Mouse (Mus musculus): ENCODE data around the gene Col11a1. TPM values are rescaled to one million over a fixed set of nuclear protein-coding genes. Genes with fewer than 3 reads are reported as not detected.

The Col11a1 gene
- polyA plus RNA-seq (2011; ENCODE audit: insufficient read depth, insufficient read length, low replicate concordance, missing spikeins), result 2.2 and 5.9 TPM in 2 replicates

- TF ChIP-seq POLR2A (IDR thresholded peaks at IDR 0.05; ENCODE audit: borderline replicate concordance, control insufficient read depth, low read depth, low read length), result no peak
- TF ChIP-seq CTCF (IDR thresholded peaks at IDR 0.05; ENCODE audit: control insufficient read depth, insufficient read depth, low read length), result no peak
- Histone ChIP-seq H3K4me1 (ENCODE audit: control insufficient read depth, insufficient read depth, low read length) (no peaks in the 10 kb centered on the region), H3K4me3 (replicated peaks; ENCODE audit: control insufficient read depth, low read depth, low read length) (no peak within 1 kb of the TSS), H3K27ac (ENCODE audit: control insufficient read depth, insufficient read depth, low read depth, low read length, poor library complexity) (no peak within 1 kb of the TSS)
- 2% methylated on average over 19 of the region's 19 CpGs for WGBS
Measured at GRCm38 (mm10) chr3:114029971-114030635, at the start of gene Col11a1. Gene Col11a1 (plus strand): TSS chr3:114030540.

GRCm38 (mm10) chr3:113990936-113991335 lies 39.4 kb upstream of the Col11a1 start:
- H3K27ac ChIP-seq (ENCODE audit: control insufficient read depth, insufficient read depth, low read depth, low read length, poor library complexity), result no peak overlapping the region
- TF ChIP-seq CTCF (IDR thresholded peaks at IDR 0.05; ENCODE audit: control insufficient read depth, insufficient read depth, low read length), result no peak
- no peak for TF ChIP-seq POLR2A (IDR thresholded peaks at IDR 0.05; ENCODE audit: borderline replicate concordance, control insufficient read depth, low read depth, low read length)
- 83% methylated on average over 6 of the region's 6 CpGs for WGBS
- H3K4me1 ChIP-seq (ENCODE audit: control insufficient read depth, insufficient read depth, low read length), result no peaks in the 10 kb centered on the region
- H3K4me3 ChIP-seq (replicated peaks; ENCODE audit: control insufficient read depth, low read depth, low read length), result no peak overlapping the region

GRCm38 (mm10) chr3:114030886-114031285 lies 546 bp downstream of the Col11a1 start:
- TF ChIP-seq CTCF (IDR thresholded peaks at IDR 0.05; ENCODE audit: control insufficient read depth, insufficient read depth, low read length) (no peak), POLR2A (IDR thresholded peaks at IDR 0.05; ENCODE audit: borderline replicate concordance, control insufficient read depth, low read depth, low read length) (no peak)
- no peak overlapping the region for H3K4me3 ChIP-seq (replicated peaks; ENCODE audit: control insufficient read depth, low read depth, low read length)
- no peaks in the 10 kb centered on the region for H3K4me1 ChIP-seq (ENCODE audit: control insufficient read depth, insufficient read depth, low read length)
- 3% methylated on average over 9 of the region's 9 CpGs for WGBS
- H3K27ac ChIP-seq (ENCODE audit: control insufficient read depth, insufficient read depth, low read depth, low read length, poor library complexity), result no peak overlapping the region

- WGBS, result 3% methylated on average over 21 of the region's 21 CpGs
- Histone ChIP-seq H3K4me1 (ENCODE audit: control insufficient read depth, insufficient read depth, low read length) (no peaks in the 10 kb centered on the region), H3K4me3 (replicated peaks; ENCODE audit: control insufficient read depth, low read depth, low read length) (no peak overlapping the region), H3K27ac (ENCODE audit: control insufficient read depth, insufficient read depth, low read depth, low read length, poor library complexity) (no peak overlapping the region)
- no peak for TF ChIP-seq CTCF (IDR thresholded peaks at IDR 0.05; ENCODE audit: control insufficient read depth, insufficient read depth, low read length)
- no peak for TF ChIP-seq POLR2A (IDR thresholded peaks at IDR 0.05; ENCODE audit: borderline replicate concordance, control insufficient read depth, low read depth, low read length)
Measured at GRCm38 (mm10) chr3:114031351-114032213, 1.2 kb downstream of the Col11a1 start.

- H3K4me1 ChIP-seq (ENCODE audit: control insufficient read depth, insufficient read depth, low read length), result no peaks in the 10 kb centered on the region
- TF ChIP-seq CTCF (IDR thresholded peaks at IDR 0.05; ENCODE audit: control insufficient read depth, insufficient read depth, low read length) (no peak), POLR2A (IDR thresholded peaks at IDR 0.05; ENCODE audit: borderline replicate concordance, control insufficient read depth, low read depth, low read length) (no peak)
- 5% methylated on average over 4 of the region's 4 CpGs for WGBS
- no peak overlapping the region for H3K27ac ChIP-seq (ENCODE audit: control insufficient read depth, insufficient read depth, low read depth, low read length, poor library complexity)
- no peak overlapping the region for H3K4me3 ChIP-seq (replicated peaks; ENCODE audit: control insufficient read depth, low read depth, low read length)
Measured at GRCm38 (mm10) chr3:114032333-114032732, 2.0 kb downstream of the Col11a1 start.

GRCm38 (mm10) chr3:114052406-114052805 lies 22.1 kb downstream of the Col11a1 start:
- Histone ChIP-seq H3K27ac (ENCODE audit: control insufficient read depth, insufficient read depth, low read depth, low read length, poor library complexity) (no peak overlapping the region), H3K4me3 (replicated peaks; ENCODE audit: control insufficient read depth, low read depth, low read length) (no peak overlapping the region), H3K4me1 (ENCODE audit: control insufficient read depth, insufficient read depth, low read length) (no peaks in the 10 kb centered on the region)
- TF ChIP-seq CTCF (IDR thresholded peaks at IDR 0.05; ENCODE audit: control insufficient read depth, insufficient read depth, low read length) (no peak), POLR2A (IDR thresholded peaks at IDR 0.05; ENCODE audit: borderline replicate concordance, control insufficient read depth, low read depth, low read length) (no peak)

GRCm38 (mm10) chr3:114053501-114053900 lies 23.2 kb downstream of the Col11a1 start:
- TF ChIP-seq POLR2A (IDR thresholded peaks at IDR 0.05; ENCODE audit: borderline replicate concordance, control insufficient read depth, low read depth, low read length), result no peak
- no peak for TF ChIP-seq CTCF (IDR thresholded peaks at IDR 0.05; ENCODE audit: control insufficient read depth, insufficient read depth, low read length)
- no peak overlapping the region for H3K4me3 ChIP-seq (replicated peaks; ENCODE audit: control insufficient read depth, low read depth, low read length)
- no peak overlapping the region for H3K27ac ChIP-seq (ENCODE audit: control insufficient read depth, insufficient read depth, low read depth, low read length, poor library complexity)
- WGBS, result 46% methylated on average over 3 of the region's 3 CpGs
- H3K4me1 ChIP-seq (ENCODE audit: control insufficient read depth, insufficient read depth, low read length), result no peaks in the 10 kb centered on the region

GRCm38 (mm10) chr3:114065123-114065522 lies 34.8 kb downstream of the Col11a1 start:
- no peak for TF ChIP-seq POLR2A (IDR thresholded peaks at IDR 0.05; ENCODE audit: borderline replicate concordance, control insufficient read depth, low read depth, low read length)
- TF ChIP-seq CTCF (IDR thresholded peaks at IDR 0.05; ENCODE audit: control insufficient read depth, insufficient read depth, low read length), result no peak
- no peaks in the 10 kb centered on the region for H3K4me1 ChIP-seq (ENCODE audit: control insufficient read depth, insufficient read depth, low read length)
- H3K27ac ChIP-seq (ENCODE audit: control insufficient read depth, insufficient read depth, low read depth, low read length, poor library complexity), result no peak overlapping the region
- H3K4me3 ChIP-seq (replicated peaks; ENCODE audit: control insufficient read depth, low read depth, low read length), result no peak overlapping the region
- WGBS, result 72% methylated on average over 4 of the region's 4 CpGs

Data from bone marrow, adult 2 months (tissue).